Comparison of ENCODE assay signal across 11 mouse cellular contexts in genomic region chr9:66620055-66620454, GRCm38 (mm10). TPM values are rescaled to one million over a fixed set of nuclear protein-coding genes. Genes with fewer than 3 reads are reported as not detected.
DNase-seq lines count a peak whose midpoint lies in the region; ATAC-seq and TF ChIP-seq lines count a peak whose summit lies in the region.
"Had no signal": no experiment of that assay in that cellular context is flagged by ENCODE, and none has a peak within 500 bp of the region (broad histone marks: within the 10 kb centered on the region; RNA-seq: fewer than 3 reads in every experiment).

No protein-coding gene starts in this region.

- no peak for DNase-seq in heart, postnatal 36 days
- no peak for DNase-seq in liver, embryonic 11.5 days (ENCODE audit: low spot score)
- DNase-seq in liver, postnatal 0 days = no peak
- DNase-seq in intestine, embryonic 14.5 days (ENCODE audit: low spot score) = no peak
- no peak for DNase-seq in frontal cortex, postnatal 25 days (ENCODE audit: low spot score in 2 of 2)
- no peak for DNase-seq in layer of hippocampus, postnatal 36 days
- DNase-seq: B cell, adult 2 months; cerebellum, adult 9-11 months; thymus, adult 18-20 months had no signal

- ATAC-seq in heart, embryonic 12.5 days (ENCODE audit: insufficient number of reproducible peaks, low FRiP score) = no peak
- ATAC-seq in liver, embryonic 11.5 days (replicated peaks; ENCODE audit: low FRiP score) = no peak
- ATAC-seq in liver, postnatal 0 days = no peak
- 0 out of 2 replicates have a peak, but pooled peaks have one; percentile 60 for ATAC-seq in intestine, embryonic 14.5 days (replicated peaks; ENCODE audit: low FRiP score, low TSS enrichment, low read depth)
- ATAC-seq in midbrain, embryonic 16.5 days = no peak

- no peaks in the 10 kb centered on the region for H3K27me3 ChIP-seq in heart, embryonic 12.5 days (replicated peaks)
- no peaks in the 10 kb centered on the region for H3K27me3 ChIP-seq in liver, embryonic 11.5 days (replicated peaks; ENCODE audit: control insufficient read depth, insufficient read depth, low read length)
- H3K27me3 ChIP-seq in liver, postnatal 0 days (ENCODE audit: insufficient read depth, low read length) = no peaks in the 10 kb centered on the region
- no peaks in the 10 kb centered on the region for H3K27me3 ChIP-seq in intestine, embryonic 14.5 days (replicated peaks; ENCODE audit: control insufficient read depth, insufficient read depth, low read length)
- H3K27me3 ChIP-seq in midbrain, embryonic 16.5 days (ENCODE audit: control insufficient read depth, insufficient read depth, low read depth, low read length) = no peaks in the 10 kb centered on the region

- no peak for TF ChIP-seq EP300 in liver, postnatal 0 days (IDR thresholded peaks at IDR 0.05; ENCODE audit: low read depth)

- no peaks in the 10 kb centered on the region for H3K9me3 ChIP-seq in heart, embryonic 12.5 days (replicated peaks)
- H3K9me3 ChIP-seq in liver, embryonic 11.5 days (ENCODE audit: control insufficient read depth, low read length) = no peaks in the 10 kb centered on the region
- no peaks in the 10 kb centered on the region for H3K9me3 ChIP-seq in liver, postnatal 0 days (ENCODE audit: low read length)
- H3K9me3 ChIP-seq in intestine, embryonic 14.5 days (ENCODE audit: control insufficient read depth, low read length) = no peaks in the 10 kb centered on the region
- no peaks in the 10 kb centered on the region for H3K9me3 ChIP-seq in midbrain, embryonic 16.5 days (replicated peaks; ENCODE audit: control insufficient read depth, low read length, poor library complexity, severe bottlenecking)

- no peaks in the 10 kb centered on the region for H3K36me3 ChIP-seq in heart, embryonic 12.5 days
- H3K36me3 ChIP-seq in liver, embryonic 11.5 days (ENCODE audit: control insufficient read depth, insufficient read depth, low read length) = no peaks in the 10 kb centered on the region
- H3K36me3 ChIP-seq in liver, postnatal 0 days (replicated peaks; ENCODE audit: insufficient read depth, low read length) = no peaks in the 10 kb centered on the region
- no peaks in the 10 kb centered on the region for H3K36me3 ChIP-seq in intestine, embryonic 14.5 days (ENCODE audit: control insufficient read depth, insufficient read depth, low read length)
- no peaks in the 10 kb centered on the region for H3K36me3 ChIP-seq in midbrain, embryonic 16.5 days (ENCODE audit: control insufficient read depth, insufficient read depth, low read length)

- TF ChIP-seq CTCF in liver, postnatal 0 days (IDR thresholded peaks at IDR 0.05; ENCODE audit: low read depth) = no peak

- H3K4me1 ChIP-seq in heart, embryonic 12.5 days (replicated peaks) = peaks cover 51% of the 10 kb centered on the region
- H3K4me1 ChIP-seq in liver, embryonic 11.5 days (replicated peaks; ENCODE audit: control insufficient read depth, insufficient read depth, low read length) = peaks cover 36% of the 10 kb centered on the region
- H3K4me1 ChIP-seq in liver, postnatal 0 days (ENCODE audit: insufficient read depth) = peaks cover 28% of the 10 kb centered on the region
- peaks cover 19% of the 10 kb centered on the region for H3K4me1 ChIP-seq in intestine, embryonic 14.5 days (replicated peaks; ENCODE audit: control insufficient read depth, insufficient read depth, low read length)
- H3K4me1 ChIP-seq in midbrain, embryonic 16.5 days (ENCODE audit: control insufficient read depth, insufficient read depth, low read length) = peaks cover 6% of the 10 kb centered on the region

- intact Hi-C loops in heart, postnatal 36 days (cut with DNase I) = no loop called here

- H3K27ac ChIP-seq in heart, embryonic 12.5 days (ENCODE audit: poor library complexity, severe bottlenecking) = peak overlapping the region; percentile 61
- H3K27ac ChIP-seq in liver, embryonic 11.5 days (ENCODE audit: low read depth, low read length) = peak overlapping the region; percentile 49; the same call in 1 of the 2 replicates
- H3K27ac ChIP-seq in liver, postnatal 0 days (ENCODE audit: low read depth) = no peak overlapping the region
- peak overlapping the region; percentile 96 for H3K27ac ChIP-seq in intestine, embryonic 14.5 days (ENCODE audit: low read depth)
- H3K27ac ChIP-seq in midbrain, embryonic 16.5 days (ENCODE audit: low read length) = peak overlapping the region; percentile 58; the same call in 1 of the 2 replicates

- H3K9ac ChIP-seq in heart, embryonic 12.5 days = no peak overlapping the region
- H3K9ac ChIP-seq in liver, embryonic 11.5 days (ENCODE audit: low read depth, low read length) = no peak overlapping the region
- H3K9ac ChIP-seq in liver, postnatal 0 days (replicated peaks) = no peak overlapping the region
- no peak overlapping the region for H3K9ac ChIP-seq in intestine, embryonic 14.5 days (ENCODE audit: low read length)
- no peak overlapping the region for H3K9ac ChIP-seq in midbrain, embryonic 16.5 days (ENCODE audit: low read depth, low read length)

- no peak overlapping the region for H3K4me2 ChIP-seq in heart, embryonic 12.5 days
- peak overlapping the region; percentile 38 for H3K4me2 ChIP-seq in liver, embryonic 11.5 days
- H3K4me2 ChIP-seq in liver, postnatal 0 days (ENCODE audit: low read depth, low read length) = no peak overlapping the region
- H3K4me2 ChIP-seq in intestine, embryonic 14.5 days (ENCODE audit: low read length) = peak overlapping the region; percentile 28
- H3K4me2 ChIP-seq in midbrain, embryonic 16.5 days (ENCODE audit: low read length) = no peak overlapping the region

- no peak overlapping the region for H3K4me3 ChIP-seq in heart, embryonic 12.5 days
- H3K4me3 ChIP-seq in liver, embryonic 11.5 days (ENCODE audit: low read depth, low read length) = no peak overlapping the region
- no peak overlapping the region for H3K4me3 ChIP-seq in liver, postnatal 0 days (ENCODE audit: low read depth, low read length)
- no peak overlapping the region for H3K4me3 ChIP-seq in intestine, embryonic 14.5 days (ENCODE audit: low read depth, low read length)
- no peak overlapping the region for H3K4me3 ChIP-seq in midbrain, embryonic 16.5 days (ENCODE audit: low read depth, low read length)

- 64% methylated on average over 1 of the region's 1 CpGs for WGBS in heart, embryonic 12.5 days
- 45% methylated on average over 1 of the region's 1 CpGs for WGBS in liver, embryonic 11.5 days
- WGBS in liver, postnatal 0 days (ENCODE audit: insufficient replicate concordance) = 59% methylated on average over 1 of the region's 1 CpGs
- 38% methylated on average over 1 of the region's 1 CpGs for WGBS in intestine, embryonic 14.5 days
- WGBS in midbrain, embryonic 16.5 days = 82% methylated on average over 1 of the region's 1 CpGs

RNA-seq across cellular contexts. Expression of gene Usp3, which starts 27.1 kb away (rescaled TPM):
- polyA plus RNA-seq in heart, embryonic 12.5 days (2016; fragmentation: Nextera tagmentation; extraction: Ambion mirVana) = 40.3 and 52.0 TPM in 2 replicates
- 10 to 100 TPM; 22.1 to 30.2 TPM for total RNA-seq in heart, postnatal 36 days (2021)
- 32.8 and 33.1 TPM in 2 replicates for polyA plus RNA-seq in liver, embryonic 11.5 days (2014; fragmentation: Nextera tagmentation; extraction: Ambion mirVana)
- polyA plus RNA-seq in liver, postnatal 0 days (2015; fragmentation: Nextera tagmentation; extraction: Ambion mirVana) = 19.8 and 21.6 TPM in 2 replicates
- polyA plus RNA-seq in intestine, embryonic 14.5 days (2014; fragmentation: Nextera tagmentation; extraction: Ambion mirVana) = 83.6 and 97.6 TPM in 2 replicates
- 43.5 and 62.6 TPM in 2 replicates for polyA plus RNA-seq in midbrain, embryonic 16.5 days (2015; fragmentation: Nextera tagmentation; extraction: Ambion mirVana)
- total RNA-seq in layer of hippocampus, postnatal 36 days (2021) = 10 to 100 TPM; 31.8 to 41.9 TPM

Comparison
In these comparisons a context has a peak if more than half of its experiments do, and no peak if none do; other contexts are left out.
1. H3K4me2 ChIP-seq: peak in liver, embryonic 11.5 days (single experiment) and intestine, embryonic 14.5 days (single experiment); none in heart, embryonic 12.5 days (single experiment), liver, postnatal 0 days (single experiment) and midbrain, embryonic 16.5 days (single experiment).